ENCODE assay signal across 8 mouse cellular contexts in genomic region chr5:124004356-124005150, GRCm38 (mm10). TPM values are rescaled to one million over a fixed set of nuclear protein-coding genes. Genes with fewer than 3 reads are reported as not detected.
DNase-seq lines count a peak whose midpoint lies in the region; ATAC-seq and TF ChIP-seq lines count a peak whose summit lies in the region.

No protein-coding gene starts in this region.

- no peak for ATAC-seq in forebrain, embryonic 14.5 days
- ATAC-seq in forebrain, postnatal 0 days, result no peak; the same call in 1 of the 2 replicates
- peak; percentile 29 for ATAC-seq in liver, embryonic 13.5 days (ENCODE audit: low read depth)
- ATAC-seq in monocyte, adult 5-6 weeks (replicated peaks; ENCODE audit: insufficient number of reproducible peaks, low FRiP score, low TSS enrichment, poor library complexity, severe bottlenecking), result no peak
- no peak for ATAC-seq in midbrain, embryonic 14.5 days (ENCODE audit: low FRiP score, low TSS enrichment)

- WGBS in forebrain, embryonic 14.5 days, result 74% methylated on average over 17 of the region's 17 CpGs
- 70% methylated on average over 17 of the region's 17 CpGs for whole genome bisulfite sequencing in forebrain, postnatal 0 days
- WGBS in liver, embryonic 13.5 days (ENCODE audit: insufficient replicate concordance), result 82% methylated on average over 17 of the region's 17 CpGs
- WGBS in midbrain, embryonic 14.5 days, result 89% methylated on average over 17 of the region's 17 CpGs

- peaks cover 86% of the 10 kb centered on the region for H3K36me3 ChIP-seq in forebrain, embryonic 14.5 days (ENCODE audit: control insufficient read depth, insufficient read depth, low read length)
- H3K36me3 ChIP-seq in forebrain, postnatal 0 days (ENCODE audit: insufficient read depth), result peaks cover 79% of the 10 kb centered on the region
- H3K36me3 ChIP-seq in liver, embryonic 13.5 days, result peaks cover 86% of the 10 kb centered on the region
- H3K36me3 ChIP-seq in midbrain, embryonic 14.5 days (ENCODE audit: control insufficient read depth, insufficient read depth, low read length), result peaks cover 73% of the 10 kb centered on the region

- no peak overlapping the region for H3K4me2 ChIP-seq in forebrain, embryonic 14.5 days (ENCODE audit: low read length)
- H3K4me2 ChIP-seq in forebrain, postnatal 0 days (ENCODE audit: low read depth), result no peak overlapping the region
- H3K4me2 ChIP-seq in liver, embryonic 13.5 days, result no peak overlapping the region
- H3K4me2 ChIP-seq in midbrain, embryonic 14.5 days (ENCODE audit: low read length), result no peak overlapping the region

- H3K9me3 ChIP-seq in forebrain, embryonic 14.5 days (replicated peaks; ENCODE audit: control insufficient read depth, low read length), result no peaks in the 10 kb centered on the region
- H3K9me3 ChIP-seq in forebrain, postnatal 0 days (ENCODE audit: low read length), result no peaks in the 10 kb centered on the region
- H3K9me3 ChIP-seq in liver, embryonic 13.5 days (replicated peaks), result no peaks in the 10 kb centered on the region
- no peaks in the 10 kb centered on the region for H3K9me3 ChIP-seq in midbrain, embryonic 14.5 days (ENCODE audit: control insufficient read depth, low read length)

- peak overlapping the region; percentile 21; the same call in 1 of the 2 replicates for H3K27ac ChIP-seq in forebrain, embryonic 14.5 days (ENCODE audit: low read depth, low read length)
- no peak overlapping the region for H3K27ac ChIP-seq in forebrain, postnatal 0 days (ENCODE audit: low read depth, low read length)
- peak overlapping the region; percentile 15; the same call in 1 of the 2 replicates for H3K27ac ChIP-seq in liver, embryonic 13.5 days
- no peak overlapping the region for H3K27ac ChIP-seq in midbrain, embryonic 14.5 days (replicated peaks; ENCODE audit: low read depth, low read length)

- DNase-seq in forebrain, embryonic 14.5 days (ENCODE audit: low spot score), result peak; percentile 32
- no peak for DNase-seq in forebrain, postnatal 0 days
- peak; percentile 51 for DNase-seq in right cerebral cortex, postnatal 4 days
- no peak for DNase-seq in right cerebral cortex, postnatal 14 days
- no peak for DNase-seq in liver, embryonic 13.5 days
- no peak for DNase-seq in spleen, adult 18-20 months
- no peak for DNase-seq in midbrain, embryonic 14.5 days

- no peak overlapping the region for H3K4me3 ChIP-seq in forebrain, embryonic 14.5 days (ENCODE audit: low read depth, low read length)
- H3K4me3 ChIP-seq in forebrain, postnatal 0 days (ENCODE audit: low read depth, low read length), result no peak overlapping the region
- H3K4me3 ChIP-seq in liver, embryonic 13.5 days (replicated peaks), result no peak overlapping the region
- no peak overlapping the region for H3K4me3 ChIP-seq in midbrain, embryonic 14.5 days (replicated peaks; ENCODE audit: low read depth, low read length)

- H3K9ac ChIP-seq in forebrain, embryonic 14.5 days (ENCODE audit: low read length), result no peak overlapping the region
- H3K9ac ChIP-seq in forebrain, postnatal 0 days, result no peak overlapping the region
- H3K9ac ChIP-seq in liver, embryonic 13.5 days, result no peak overlapping the region
- no peak overlapping the region for H3K9ac ChIP-seq in midbrain, embryonic 14.5 days (replicated peaks; ENCODE audit: low read length)

- TF ChIP-seq CTCF in forebrain, postnatal 0 days (IDR thresholded peaks at IDR 0.05; ENCODE audit: low read depth), result no peak

- no peaks in the 10 kb centered on the region for H3K4me1 ChIP-seq in forebrain, embryonic 14.5 days (ENCODE audit: control insufficient read depth, insufficient read depth, low read length)
- no peaks in the 10 kb centered on the region for H3K4me1 ChIP-seq in forebrain, postnatal 0 days (ENCODE audit: insufficient read depth)
- peaks cover 31% of the 10 kb centered on the region for H3K4me1 ChIP-seq in liver, embryonic 13.5 days (replicated peaks)
- H3K4me1 ChIP-seq in midbrain, embryonic 14.5 days (ENCODE audit: control insufficient read depth, insufficient read depth, low read length), result 0 out of 2 replicates have a peak, but pooled peaks cover 3% of the 10 kb centered on the region

- H3K27me3 ChIP-seq in forebrain, embryonic 14.5 days (replicated peaks; ENCODE audit: control insufficient read depth, insufficient read depth, low read length), result no peaks in the 10 kb centered on the region
- no peaks in the 10 kb centered on the region for H3K27me3 ChIP-seq in forebrain, postnatal 0 days (ENCODE audit: insufficient read depth, low read length)
- no peaks in the 10 kb centered on the region for H3K27me3 ChIP-seq in liver, embryonic 13.5 days
- H3K27me3 ChIP-seq in midbrain, embryonic 14.5 days (ENCODE audit: control insufficient read depth, insufficient read depth, low read length), result no peaks in the 10 kb centered on the region

RNA-seq across cellular contexts. Expression of gene Vps37b, which starts 27.5 kb away (rescaled TPM):
- polyA plus RNA-seq in forebrain, embryonic 14.5 days (2014; fragmentation: Nextera tagmentation; extraction: Ambion mirVana), result 70.5 and 86.6 TPM in 2 replicates
- 62.0 and 62.2 TPM in 2 replicates for total RNA-seq in forebrain, postnatal 0 days (2014; rRNA removed)
- 76.5 and 90.8 TPM in 2 replicates for polyA plus RNA-seq in forebrain, postnatal 0 days (2015; fragmentation: Nextera tagmentation; extraction: Ambion mirVana)
- 16.1 and 18.0 TPM in 2 replicates for polyA plus RNA-seq in liver, embryonic 13.5 days (2015; fragmentation: Nextera tagmentation; extraction: Ambion mirVana)
- 118 to 126 TPM (median 121 TPM) in 3 replicates for total RNA-seq in monocyte, adult 5-6 weeks (2017)
- 58.0 and 72.4 TPM in 2 replicates for polyA plus RNA-seq in midbrain, embryonic 14.5 days (2014; fragmentation: Nextera tagmentation; extraction: Ambion mirVana)

RNA-seq across cellular contexts. Expression of gene Hip1r, which starts 31.1 kb away (rescaled TPM):
- 12.4 and 27.1 TPM in 2 replicates for polyA plus RNA-seq in forebrain, embryonic 14.5 days (2014; fragmentation: Nextera tagmentation; extraction: Ambion mirVana)
- total RNA-seq in forebrain, postnatal 0 days (2014; rRNA removed), result 52.2 and 55.0 TPM in 2 replicates
- 22.2 and 29.8 TPM in 2 replicates for polyA plus RNA-seq in forebrain, postnatal 0 days (2015; fragmentation: Nextera tagmentation; extraction: Ambion mirVana)
- polyA plus RNA-seq in liver, embryonic 13.5 days (2015; fragmentation: Nextera tagmentation; extraction: Ambion mirVana), result 11.3 and 12.9 TPM in 2 replicates
- 47.8 to 65.8 TPM (median 64.6 TPM) in 3 replicates for total RNA-seq in monocyte, adult 5-6 weeks (2017)
- polyA plus RNA-seq in midbrain, embryonic 14.5 days (2014; fragmentation: Nextera tagmentation; extraction: Ambion mirVana), result 22.5 and 24.7 TPM in 2 replicates

Comparison
In these comparisons a context has a peak if more than half of its experiments do, and no peak if none do; other contexts are left out.
1. DNase-seq: peak in forebrain, embryonic 14.5 days (single experiment) and right cerebral cortex, postnatal 4 days (single experiment); none in forebrain, postnatal 0 days (single experiment), right cerebral cortex, postnatal 14 days (single experiment), liver, embryonic 13.5 days (single experiment), spleen, adult 18-20 months (0 of 2) and midbrain, embryonic 14.5 days (single experiment).
2. H3K27ac ChIP-seq: peak in forebrain, embryonic 14.5 days (single experiment) and liver, embryonic 13.5 days (single experiment); none in forebrain, postnatal 0 days (single experiment) and midbrain, embryonic 14.5 days (single experiment).